Mouse (Mus musculus) ES-E14 (cell line): ENCODE results near the gene Cd69.

Source experiments
- CHD2 ChIP-seq: IDR thresholded peaks from 2 replicates; pipeline ENCODE4 v1.6.1; 2014; ENCODE audit warnings: mild to moderate bottlenecking, low read depth, low read length, inconsistent platforms
- MAFK ChIP-seq: IDR thresholded peaks from 2 replicates; pipeline ENCODE4 v1.6.1; 2014; ENCODE audit warnings: mild to moderate bottlenecking, low read depth, low read length, inconsistent platforms; ENCODE audit not compliant: insufficient read depth

- TF ChIP-seq CHD2, result no peak
- no peak for TF ChIP-seq MAFK
Measured at GRCm38 (mm10) chr6:129274476-129274875, 760 bp downstream of the Cd69 start.
